Mouse (Mus musculus): Measurements from ENCODE around the gene Cd34.

DNA sequence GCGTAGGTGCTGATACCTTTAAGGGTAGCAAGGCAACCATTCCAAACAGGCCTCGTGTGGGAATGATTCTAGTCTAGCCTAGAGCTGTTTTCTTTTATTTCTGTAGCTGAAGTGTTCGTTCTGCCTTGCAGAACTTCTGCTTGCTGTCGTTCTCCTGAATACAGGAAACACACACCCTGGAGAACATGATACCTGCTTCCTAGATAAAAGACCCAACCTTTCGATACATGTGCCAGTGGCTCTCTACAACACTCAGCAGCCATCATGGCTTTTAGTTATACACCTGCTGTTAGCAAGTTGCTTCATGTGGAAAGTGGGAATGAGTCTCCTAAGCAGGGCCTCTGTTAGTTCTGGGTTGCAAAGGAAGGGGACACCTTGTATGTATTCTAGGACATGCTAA, 55.6 kb downstream of the Cd34 start:
- TF ChIP-seq CTCF (IDR thresholded peaks at IDR 0.05) (no peak), EP300 (IDR thresholded peaks at IDR 0.05) (no peak)
